Comparison of ENCODE assay signal across 8 mouse cellular contexts in genomic region chr16:45608481-45608954, GRCm38 (mm10). TPM values are rescaled to one million over a fixed set of nuclear protein-coding genes. Genes with fewer than 3 reads are reported as not detected.
DNase-seq lines count a peak whose midpoint lies in the region; ATAC-seq and TF ChIP-seq lines count a peak whose summit lies in the region.

No protein-coding gene starts in this region.

- TF ChIP-seq POLR2A in heart, adult 2 months (IDR thresholded peaks at IDR 0.05; ENCODE audit: insufficient read depth, low read depth, low read length): no peak

- WGBS in heart, adult 2 months: 28% methylated on average over 4 of the region's 4 CpGs
- WGBS in heart, embryonic 12.5 days: 43% methylated on average over 4 of the region's 4 CpGs
- WGBS in embryonic facial prominence, embryonic 13.5 days: 28% methylated on average over 4 of the region's 4 CpGs
- 32% methylated on average over 4 of the region's 4 CpGs for WGBS in limb, embryonic 13.5 days

- no peak for ATAC-seq in heart, embryonic 12.5 days (ENCODE audit: insufficient number of reproducible peaks, low FRiP score)
- no peak for ATAC-seq in embryonic facial prominence, embryonic 13.5 days (ENCODE audit: insufficient number of reproducible peaks, insufficient read depth, low FRiP score, low TSS enrichment, low read depth)
- peak; percentile 40; the same call in 1 of the 2 replicates for ATAC-seq in limb, embryonic 13.5 days (ENCODE audit: low FRiP score, low read depth)

- H3K4me3 ChIP-seq in heart, adult 2 months: no peak overlapping the region
- H3K4me3 ChIP-seq in heart, embryonic 12.5 days: no peak overlapping the region
- no peak overlapping the region for H3K4me3 ChIP-seq in E14TG2a.4 (replicated peaks; ENCODE audit: low read length)
- no peak overlapping the region for H3K4me3 ChIP-seq in embryonic facial prominence, embryonic 13.5 days
- H3K4me3 ChIP-seq in limb, embryonic 13.5 days: no peak overlapping the region

- no peaks in the 10 kb centered on the region for H3K9me3 ChIP-seq in heart, embryonic 12.5 days (replicated peaks)
- H3K9me3 ChIP-seq in E14TG2a.4 (ENCODE audit: low read length): no peaks in the 10 kb centered on the region
- no peaks in the 10 kb centered on the region for H3K9me3 ChIP-seq in embryonic facial prominence, embryonic 13.5 days
- H3K9me3 ChIP-seq in limb, embryonic 13.5 days: no peaks in the 10 kb centered on the region

- TF ChIP-seq CTCF in heart, adult 2 months (IDR thresholded peaks at IDR 0.05): peak; percentile 77
- TF ChIP-seq CTCF in E14TG2a.4 (conservative IDR thresholded peaks at IDR 0.05; ENCODE audit: low read length): peak; percentile 28; the same call in 1 of the 2 replicates

- peak in 1 of 2 experiments; percentile 4 for DNase-seq in heart, adult 2 months
- DNase-seq in retina, postnatal 1 day: peak; percentile 23
- DNase-seq in cerebellum, postnatal 36 days: no peak
- no peak for DNase-seq in ovary, adult 18-20 months (ENCODE audit: low spot score)

- peak overlapping the region; percentile 30; the same call in 1 of the 2 replicates for H3K9ac ChIP-seq in heart, adult 2 months (ENCODE audit: low read depth, low read length)
- H3K9ac ChIP-seq in heart, embryonic 12.5 days: no peak overlapping the region
- no peak overlapping the region for H3K9ac ChIP-seq in embryonic facial prominence, embryonic 13.5 days
- no peak overlapping the region for H3K9ac ChIP-seq in limb, embryonic 13.5 days

- H3K79me2 ChIP-seq in heart, adult 2 months (replicated peaks; ENCODE audit: control insufficient read depth, insufficient read depth, low read length): no peaks in the 10 kb centered on the region

- H3K27ac ChIP-seq in heart, adult 2 months: peak overlapping the region; percentile 15; the same call in 1 of the 2 replicates
- no peak overlapping the region for H3K27ac ChIP-seq in heart, embryonic 12.5 days (ENCODE audit: poor library complexity, severe bottlenecking)
- peak overlapping the region; percentile 33; the same call in 1 of the 2 replicates for H3K27ac ChIP-seq in embryonic facial prominence, embryonic 13.5 days
- no peak overlapping the region; the same call in 1 of the 2 replicates for H3K27ac ChIP-seq in limb, embryonic 13.5 days

- no peaks in the 10 kb centered on the region for H3K27me3 ChIP-seq in heart, adult 2 months (ENCODE audit: control insufficient read depth, insufficient read depth, low read length)
- H3K27me3 ChIP-seq in heart, embryonic 12.5 days (replicated peaks): no peaks in the 10 kb centered on the region
- H3K27me3 ChIP-seq in E14TG2a.4 (ENCODE audit: insufficient read depth, low read length): no peaks in the 10 kb centered on the region
- H3K27me3 ChIP-seq in embryonic facial prominence, embryonic 13.5 days: no peaks in the 10 kb centered on the region
- no peaks in the 10 kb centered on the region for H3K27me3 ChIP-seq in limb, embryonic 13.5 days

- no peak for TF ChIP-seq EP300 in heart, adult 2 months (IDR thresholded peaks at IDR 0.05; ENCODE audit: insufficient read depth, low read depth, low read length)

- H3K36me3 ChIP-seq in heart, adult 2 months (ENCODE audit: control insufficient read depth, insufficient read depth, low read length): no peaks in the 10 kb centered on the region
- H3K36me3 ChIP-seq in heart, embryonic 12.5 days: no peaks in the 10 kb centered on the region
- no peaks in the 10 kb centered on the region for H3K36me3 ChIP-seq in E14TG2a.4 (ENCODE audit: insufficient read depth, low read length)
- no peaks in the 10 kb centered on the region for H3K36me3 ChIP-seq in embryonic facial prominence, embryonic 13.5 days
- H3K36me3 ChIP-seq in limb, embryonic 13.5 days: no peaks in the 10 kb centered on the region

- intact Hi-C loops in heart, adult 2 months (cut with DNase I): loop anchor here (5.0 kb wide), 1 partner anchor 411 kb away; no protein-coding TSS in a partner anchor

- H3K4me1 ChIP-seq in heart, adult 2 months (ENCODE audit: control insufficient read depth, insufficient read depth, low read length): peaks cover 3% of the 10 kb centered on the region
- H3K4me1 ChIP-seq in heart, embryonic 12.5 days (replicated peaks): no peaks in the 10 kb centered on the region
- H3K4me1 ChIP-seq in E14TG2a.4 (replicated peaks; ENCODE audit: low read depth, low read length): peaks cover 13% of the 10 kb centered on the region; the same call in 1 of the 2 replicates
- no peaks in the 10 kb centered on the region for H3K4me1 ChIP-seq in embryonic facial prominence, embryonic 13.5 days
- H3K4me1 ChIP-seq in limb, embryonic 13.5 days: no peaks in the 10 kb centered on the region

- H3K4me2 ChIP-seq in heart, embryonic 12.5 days: no peak overlapping the region
- no peak overlapping the region for H3K4me2 ChIP-seq in embryonic facial prominence, embryonic 13.5 days
- no peak overlapping the region for H3K4me2 ChIP-seq in limb, embryonic 13.5 days (replicated peaks)

RNA-seq across cellular contexts. Expression of gene Gcsam, which starts 1.7 kb away (rescaled TPM):
- total RNA-seq in heart, adult 2 months (2021): under 1 TPM in 1 of 2 experiments, not detected in 1; 0.20 TPM
- polyA plus RNA-seq in heart, adult 2 months (2012; rRNA removed): 0.12 TPM in 1 of 2 replicates, not detected in the other
- 0.21 and 0.26 TPM in 2 replicates for polyA plus RNA-seq in heart, embryonic 12.5 days (2016; fragmentation: Nextera tagmentation; extraction: Ambion mirVana)
- polyA plus RNA-seq in embryonic facial prominence, embryonic 13.5 days (2015; fragmentation: Nextera tagmentation; extraction: Ambion mirVana): 0.18 and 0.36 TPM in 2 replicates
- polyA plus RNA-seq in limb, embryonic 13.5 days (2015; fragmentation: Nextera tagmentation; extraction: Ambion mirVana): 0.33 and 0.41 TPM in 2 replicates

RNA-seq across cellular contexts. Expression of gene BC016579, which starts 45.4 kb away (rescaled TPM):
- not detected for total RNA-seq in heart, adult 2 months (2021)
- polyA plus RNA-seq in heart, adult 2 months (2012; rRNA removed): not detected in 2 replicates
- polyA plus RNA-seq in heart, embryonic 12.5 days (2016; fragmentation: Nextera tagmentation; extraction: Ambion mirVana): 0.26 and 0.31 TPM in 2 replicates
- 0.23 and 0.25 TPM in 2 replicates for polyA plus RNA-seq in embryonic facial prominence, embryonic 13.5 days (2015; fragmentation: Nextera tagmentation; extraction: Ambion mirVana)
- 0.10 and 0.11 TPM in 2 replicates for polyA plus RNA-seq in limb, embryonic 13.5 days (2015; fragmentation: Nextera tagmentation; extraction: Ambion mirVana)

Comparison
In these comparisons a context has a peak if more than half of its experiments do, and no peak if none do; other contexts are left out.
1. H3K27ac ChIP-seq: peak in heart, adult 2 months (single experiment) and embryonic facial prominence, embryonic 13.5 days (single experiment); none in heart, embryonic 12.5 days (single experiment) and limb, embryonic 13.5 days (single experiment).